Mouse (Mus musculus): Measurements from ENCODE around the gene Zmynd19.

Gene Zmynd19

GRCm38 (mm10) chr2:24949421-24950188 is at the start of gene Zmynd19:
Zmynd19 (plus strand) TSS chr2:24949792.
- peak; percentile 93 for DNase-seq (ENCODE audit: low read depth, low spot score)

GRCm38 (mm10) chr2:24901055-24901454 is 48.5 kb upstream of the Zmynd19 start:
- DNase-seq (ENCODE audit: low read depth, low spot score), result no peak

GRCm38 (mm10) chr2:24902999-24903398 is 46.6 kb upstream of the Zmynd19 start:
- DNase-seq (ENCODE audit: low read depth, low spot score), result no peak

GRCm38 (mm10) chr2:24904823-24905652 is 44.6 kb upstream of the Zmynd19 start:
- DNase-seq (ENCODE audit: low read depth, low spot score), result no peak

GRCm38 (mm10) chr2:24905653-24906155 is 43.9 kb upstream of the Zmynd19 start:
- no peak for DNase-seq (ENCODE audit: low read depth, low spot score)

GRCm38 (mm10) chr2:24910481-24910880 is 39.1 kb upstream of the Zmynd19 start:
- no peak for DNase-seq (ENCODE audit: low read depth, low spot score)

- DNase-seq (ENCODE audit: low read depth, low spot score), result no peak
Measured at GRCm38 (mm10) chr2:24912189-24912588, 37.4 kb upstream of the Zmynd19 start.

GRCm38 (mm10) chr2:24912589-24912988 is 37.0 kb upstream of the Zmynd19 start:
- DNase-seq (ENCODE audit: low read depth, low spot score), result no peak

- no peak for DNase-seq (ENCODE audit: low read depth, low spot score)
Measured at GRCm38 (mm10) chr2:24914762-24915161, 34.8 kb upstream of the Zmynd19 start.

- peak; percentile 91 for DNase-seq (ENCODE audit: low read depth, low spot score)
Measured at GRCm38 (mm10) chr2:24918930-24919838, 30.4 kb upstream of the Zmynd19 start, which contains the start of gene Ehmt1. Ehmt1 (minus strand) TSS chr2:24919614.

GRCm38 (mm10) chr2:24919839-24920175 is 29.8 kb upstream of the Zmynd19 start:
- no peak for DNase-seq (ENCODE audit: low read depth, low spot score)

- DNase-seq (ENCODE audit: low read depth, low spot score), result no peak
Measured at GRCm38 (mm10) chr2:24923561-24923960, 26.0 kb upstream of the Zmynd19 start.

- no peak for DNase-seq (ENCODE audit: low read depth, low spot score)
Measured at GRCm38 (mm10) chr2:24925284-24925683, 24.3 kb upstream of the Zmynd19 start.

- DNase-seq (ENCODE audit: low read depth, low spot score), result no peak
Measured at GRCm38 (mm10) chr2:24926345-24926964, 23.1 kb upstream of the Zmynd19 start.

- DNase-seq (ENCODE audit: low read depth, low spot score), result no peak
Measured at GRCm38 (mm10) chr2:24926965-24927358, 22.6 kb upstream of the Zmynd19 start.

- peak; percentile 91 for DNase-seq (ENCODE audit: low read depth, low spot score)
Measured at GRCm38 (mm10) chr2:24927810-24928479, 21.6 kb upstream of the Zmynd19 start.

GRCm38 (mm10) chr2:24929119-24929518 is 20.5 kb upstream of the Zmynd19 start:
- DNase-seq (ENCODE audit: low read depth, low spot score), result no peak

- no peak for DNase-seq (ENCODE audit: low read depth, low spot score)
Measured at GRCm38 (mm10) chr2:24929593-24929992, 20.0 kb upstream of the Zmynd19 start.

- no peak for DNase-seq (ENCODE audit: low read depth, low spot score)
Measured at GRCm38 (mm10) chr2:24934441-24934963, 15.1 kb upstream of the Zmynd19 start.
